Mouse (Mus musculus) hindbrain, embryonic 14.5 days (tissue): ENCODE results near the gene Ppp1r32. TPM values are rescaled to one million over a fixed set of nuclear protein-coding genes. Genes with fewer than 3 reads are reported as not detected.

Source experiments
- ATAC-seq: fragments of 200-750 bp; cut with Nextera tagmentation; 2 replicates; pipeline ENCODE4 v1.8.0; 2017; ENCODE audit warnings: moderate number of reproducible peaks, mild to moderate bottlenecking, moderate TSS enrichment, moderate library complexity; ENCODE audit not compliant: low FRiP score
- DNase-seq: peaks from one replicate; pipeline ENCODE4 v3.0.0-alpha.2; 2015; ENCODE audit warnings: low spot score
- H3K27ac ChIP-seq: fragments of 300-500 bp; sonication (generic); 2 replicates; pipeline ENCODE4 v1.5.1; 2014; ENCODE audit warnings: mild to moderate bottlenecking, moderate library complexity
- H3K27me3 ChIP-seq: fragments of 300-500 bp; sonication (generic); 2 replicates; pipeline ENCODE4 v1.6.1; 2014; ENCODE audit warnings: mild to moderate bottlenecking, low read length, mixed read lengths; ENCODE audit not compliant: control insufficient read depth, insufficient read depth
- H3K36me3 ChIP-seq: fragments of 300-500 bp; sonication (generic); replicated peaks from 2 replicates; pipeline ENCODE4 v1.6.1; 2014; ENCODE audit not compliant: control insufficient read depth, insufficient read depth
- H3K4me1 ChIP-seq: fragments of 300-500 bp; sonication (generic); replicated peaks from 2 replicates; pipeline ENCODE4 v1.6.1; 2014; ENCODE audit warnings: antibody characterized with exemption, low read length, mixed read lengths; ENCODE audit not compliant: control insufficient read depth, insufficient read depth
- H3K4me2 ChIP-seq: fragments of 300-500 bp; sonication (generic); replicated peaks from 2 replicates; pipeline ENCODE4 v1.6.1; 2014; ENCODE audit warnings: mild to moderate bottlenecking, moderate library complexity
- H3K4me3 ChIP-seq: fragments of 300-500 bp; sonication (generic); replicated peaks from 2 replicates; pipeline ENCODE4 v1.5.1; 2014; ENCODE audit warnings: mild to moderate bottlenecking, low read length
- H3K9ac ChIP-seq: fragments of 300-500 bp; sonication (generic); 2 replicates; pipeline ENCODE4 v1.6.1; 2014
- H3K9me3 ChIP-seq: fragments of 300-500 bp; sonication (generic); 2 replicates; pipeline ENCODE4 v1.6.1; 2016; ENCODE audit warnings: low read length; ENCODE audit not compliant: control insufficient read depth
- WGBS: fragments of 180-500 bp; shearing (Covaris S2); extraction: QIAGEN DNeasy Blood & Tissue Kit; methylation state at CpG from one replicate; pipeline ENCODE4 v1.1.7; 2014; 5-methylcytosine and 5-hydroxymethylcytosine counted together
- polyA plus RNA-seq: library from polyadenylated mRNA; unstranded; fragments of >200 nt; fragmentation: Nextera tagmentation; extraction: Ambion mirVana; gene quantifications from 2 replicates; pipeline ENCODE4 v1.2.1, GENCODE M21; 2014

The Ppp1r32 gene
- polyA plus RNA-seq, 1 experiment from 2014 or later = 2.8 TPM

GRCm38 (mm10) chr19:10502571-10502970, 19.8 kb upstream of the Ppp1r32 start:
- H3K4me2 ChIP-seq = no peak overlapping the region
- H3K9ac ChIP-seq = no peak overlapping the region
- H3K9me3 ChIP-seq = no peaks in the 10 kb centered on the region
- WGBS = 5% methylated on average over 4 of the region's 4 CpGs
- H3K4me1 ChIP-seq = no peaks in the 10 kb centered on the region
- peaks cover 72% of the 10 kb centered on the region for H3K36me3 ChIP-seq
- peak; percentile 73 for ATAC-seq
- H3K4me3 ChIP-seq = no peak overlapping the region
- no peak overlapping the region for H3K27ac ChIP-seq
- no peaks in the 10 kb centered on the region for H3K27me3 ChIP-seq
- DNase-seq = peak; percentile 81

- no peaks in the 10 kb centered on the region for H3K27me3 ChIP-seq
- no peak overlapping the region for H3K4me2 ChIP-seq
- DNase-seq (no peak), ATAC-seq (no peak)
- H3K27ac ChIP-seq = no peak overlapping the region
- H3K4me3 ChIP-seq = no peak overlapping the region
- H3K36me3 ChIP-seq = peaks cover 52% of the 10 kb centered on the region
- H3K9me3 ChIP-seq = no peaks in the 10 kb centered on the region
- 0 out of 2 replicates have a peak, but pooled peaks cover 2% of the 10 kb centered on the region for H3K4me1 ChIP-seq
- 96% methylated on average over 8 of the region's 8 CpGs for WGBS
- H3K9ac ChIP-seq = no peak overlapping the region
These were observed 17.9 kb upstream of the Ppp1r32 start for GRCm38 (mm10) chr19:10500581-10500980.

- 64% methylated on average over 8 of the region's 8 CpGs for WGBS
- H3K27me3 ChIP-seq = no peaks in the 10 kb centered on the region
- no peak for ATAC-seq
- no peak overlapping the region for H3K4me3 ChIP-seq
- H3K36me3 ChIP-seq = peaks cover 30% of the 10 kb centered on the region
- 0 out of 2 replicates have a peak, but pooled peaks cover 2% of the 10 kb centered on the region for H3K4me1 ChIP-seq
- DNase-seq = no peak
- H3K9ac ChIP-seq = no peak overlapping the region
- no peak overlapping the region for H3K27ac ChIP-seq
- H3K9me3 ChIP-seq = no peaks in the 10 kb centered on the region
- H3K4me2 ChIP-seq = no peak overlapping the region
These were observed 14.9 kb upstream of the Ppp1r32 start for GRCm38 (mm10) chr19:10497512-10498160.

- 70% methylated on average over 2 of the region's 2 CpGs for WGBS
- Histone ChIP-seq H3K9ac (no peak overlapping the region; the same call in 1 of the 2 replicates), H3K4me2 (no peak overlapping the region), H3K27ac (0 out of 2 replicates have a peak overlapping the region, but pooled peaks have one; percentile 2), H3K4me3 (no peak overlapping the region), H3K4me1 (0 out of 2 replicates have a peak, but pooled peaks cover 2% of the 10 kb centered on the region), H3K27me3 (no peaks in the 10 kb centered on the region), H3K9me3 (no peaks in the 10 kb centered on the region), H3K36me3 (peaks cover 25% of the 10 kb centered on the region)
- DNase-seq (no peak), ATAC-seq (no peak)
These were observed 14.2 kb upstream of the Ppp1r32 start for GRCm38 (mm10) chr19:10496976-10497375.

- Histone ChIP-seq H3K9me3 (no peaks in the 10 kb centered on the region), H3K27me3 (no peaks in the 10 kb centered on the region), H3K4me1 (0 out of 2 replicates have a peak, but pooled peaks cover 2% of the 10 kb centered on the region), H3K9ac (no peak overlapping the region), H3K4me2 (no peak overlapping the region), H3K27ac (no peak overlapping the region), H3K36me3 (peaks cover 12% of the 10 kb centered on the region), H3K4me3 (no peak overlapping the region)
- 91% methylated on average over 1 of the region's 1 CpGs for WGBS
- DNase-seq (no peak), ATAC-seq (no peak)
These were observed 12.9 kb upstream of the Ppp1r32 start for GRCm38 (mm10) chr19:10495670-10496069.

GRCm38 (mm10) chr19:10486264-10486738, 3.6 kb upstream of the Ppp1r32 start:
- ATAC-seq = peak; percentile 88

GRCm38 (mm10) chr19:10479541-10479940, 3.2 kb downstream of the Ppp1r32 start:
- Histone ChIP-seq H3K27me3 (no peaks in the 10 kb centered on the region), H3K4me1 (0 out of 2 replicates have a peak, but pooled peaks cover 6% of the 10 kb centered on the region), H3K4me2 (no peak overlapping the region), H3K36me3 (no peaks in the 10 kb centered on the region), H3K9ac (no peak overlapping the region), H3K4me3 (no peak overlapping the region), H3K27ac (no peak overlapping the region), H3K9me3 (no peaks in the 10 kb centered on the region)
- DNase-seq (no peak), ATAC-seq (no peak)
- 87% methylated on average over 4 of the region's 4 CpGs for WGBS

More at GRCm38 (mm10) chr19:10486264-10486738, 3.6 kb upstream of the Ppp1r32 start:
- no peaks in the 10 kb centered on the region for H3K27me3 ChIP-seq
- no peak overlapping the region for H3K4me3 ChIP-seq
- H3K36me3 ChIP-seq = no peaks in the 10 kb centered on the region
- no peak overlapping the region for H3K4me2 ChIP-seq
- H3K4me1 ChIP-seq = 0 out of 2 replicates have a peak, but pooled peaks cover 6% of the 10 kb centered on the region
- no peaks in the 10 kb centered on the region for H3K9me3 ChIP-seq
- no peak overlapping the region for H3K27ac ChIP-seq
- peak; percentile 85 for DNase-seq
- 25% methylated on average over 9 of the region's 9 CpGs for WGBS
- H3K9ac ChIP-seq = no peak overlapping the region

GRCm38 (mm10) chr19:10473779-10474178, 8.9 kb downstream of the Ppp1r32 start:
- DNase-seq (no peak), ATAC-seq (no peak)
- H3K27ac ChIP-seq = no peak overlapping the region
- no peak overlapping the region for H3K4me2 ChIP-seq
- WGBS = 12% methylated on average over 6 of the region's 6 CpGs
- no peaks in the 10 kb centered on the region for H3K4me1 ChIP-seq
- no peak overlapping the region for H3K4me3 ChIP-seq
- no peaks in the 10 kb centered on the region for H3K9me3 ChIP-seq
- no peak overlapping the region for H3K9ac ChIP-seq
- no peaks in the 10 kb centered on the region for H3K27me3 ChIP-seq
- H3K36me3 ChIP-seq = no peaks in the 10 kb centered on the region

- Histone ChIP-seq H3K9ac (no peak overlapping the region), H3K27ac (no peak overlapping the region), H3K4me3 (no peak overlapping the region), H3K4me1 (no peaks in the 10 kb centered on the region), H3K27me3 (no peaks in the 10 kb centered on the region), H3K4me2 (no peak overlapping the region), H3K36me3 (no peaks in the 10 kb centered on the region), H3K9me3 (no peaks in the 10 kb centered on the region)
- ATAC-seq = no peak; the same call in 1 of the 2 replicates
- WGBS = 87% methylated on average over 3 of the region's 3 CpGs
- DNase-seq = no peak
These were observed 9.8 kb downstream of the Ppp1r32 start for GRCm38 (mm10) chr19:10472958-10473357.
